Mouse (Mus musculus) embryonic facial prominence, embryonic 11.5 days (tissue): ENCODE measurements around the gene Taar7a. TPM values are rescaled to one million over a fixed set of nuclear protein-coding genes. Genes with fewer than 3 reads are reported as not detected.

Experiments used
- ATAC-seq: fragments of 200-750 bp; cut with Nextera tagmentation; replicated peaks from 2 replicates; pipeline ENCODE4 v1.8.0; 2017; ENCODE audit warnings: low read depth; ENCODE audit not compliant: insufficient number of reproducible peaks, low FRiP score, low TSS enrichment
- DNase-seq: peaks from one replicate; pipeline ENCODE4 v3.0.0-alpha.2; 2015; ENCODE audit warnings: low spot score
- H3K27ac ChIP-seq: fragments of 300-500 bp; sonication (generic); replicated peaks from 2 replicates; pipeline ENCODE4 v1.5.1; 2014; ENCODE audit warnings: mild to moderate bottlenecking, low read depth, low read length, control low read depth
- H3K27me3 ChIP-seq: fragments of 300-500 bp; sonication (generic); 2 replicates; pipeline ENCODE4 v1.6.1; 2014; ENCODE audit warnings: mild to moderate bottlenecking, low read length, moderate library complexity, mixed read lengths; ENCODE audit not compliant: control insufficient read depth, insufficient read depth
- H3K36me3 ChIP-seq: fragments of 300-500 bp; sonication (generic); replicated peaks from 2 replicates; pipeline ENCODE4 v1.6.1; 2014; ENCODE audit warnings: low read depth, mild to moderate bottlenecking, low read length, moderate library complexity, mixed read lengths; ENCODE audit not compliant: control insufficient read depth, insufficient read depth
- H3K4me1 ChIP-seq: fragments of 300-500 bp; sonication (generic); 2 replicates; pipeline ENCODE4 v1.6.1; 2014; ENCODE audit warnings: low read length, mixed read lengths; ENCODE audit not compliant: control insufficient read depth, insufficient read depth
- H3K4me2 ChIP-seq: fragments of 300-500 bp; sonication (generic); 2 replicates; pipeline ENCODE4 v1.6.1; 2014; ENCODE audit warnings: low read depth, mild to moderate bottlenecking, control low read depth, low read length, moderate library complexity
- H3K4me3 ChIP-seq: fragments of 300-500 bp; sonication (generic); 2 replicates; pipeline ENCODE4 v1.5.1; 2014; ENCODE audit warnings: low read depth, low read length, control low read depth
- H3K9ac ChIP-seq: fragments of 300-500 bp; sonication (generic); replicated peaks from 2 replicates; pipeline ENCODE4 v1.6.1; 2014; ENCODE audit warnings: mild to moderate bottlenecking, control low read depth, low read length
- H3K9me3 ChIP-seq: fragments of 300-500 bp; sonication (generic); replicated peaks from 2 replicates; pipeline ENCODE4 v1.6.1; 2016; ENCODE audit warnings: mild to moderate bottlenecking, low read length, inconsistent platforms, mixed read lengths; ENCODE audit not compliant: control insufficient read depth
- WGBS: fragments of 180-500 bp; shearing (Covaris S2); extraction: QIAGEN DNeasy Blood & Tissue Kit; methylation state at CpG from one replicate; pipeline ENCODE4 v1.1.7; 2014; 5-methylcytosine and 5-hydroxymethylcytosine counted together
- polyA plus RNA-seq: library from polyadenylated mRNA; unstranded; fragments of >200 nt; fragmentation: Nextera tagmentation; extraction: Ambion mirVana; gene quantifications from 2 replicates; pipeline ENCODE4 v1.2.1, GENCODE M21; 2014

Gene Taar7a
- polyA plus RNA-seq: not detected in 2 replicates

GRCm38 (mm10) chr10:23993381-23993780 lies at the start of gene Taar7a:
Gene Taar7a (minus strand): TSS chr10:23993481.
- ATAC-seq: no peak
- no peaks in the 10 kb centered on the region for H3K9me3 ChIP-seq
- H3K27me3 ChIP-seq: no peaks in the 10 kb centered on the region
- H3K36me3 ChIP-seq: no peaks in the 10 kb centered on the region
- H3K27ac ChIP-seq: no peak within 1 kb of the TSS
- 91% methylated on average over 3 of the region's 3 CpGs for WGBS
- DNase-seq: no peak
- no peak within 1 kb of the TSS for H3K4me2 ChIP-seq
- H3K4me3 ChIP-seq: no peak within 1 kb of the TSS
- no peak within 1 kb of the TSS for H3K9ac ChIP-seq
- no peaks in the 10 kb centered on the region for H3K4me1 ChIP-seq

GRCm38 (mm10) chr10:24040120-24040869 lies 47.0 kb upstream of the Taar7a start:
- H3K27ac ChIP-seq: no peak overlapping the region
- no peaks in the 10 kb centered on the region for H3K36me3 ChIP-seq
- H3K9me3 ChIP-seq: no peaks in the 10 kb centered on the region
- 81% methylated on average over 2 of the region's 2 CpGs for WGBS
- H3K4me3 ChIP-seq: no peak overlapping the region
- no peak for ATAC-seq
- no peak overlapping the region for H3K4me2 ChIP-seq
- H3K27me3 ChIP-seq: no peaks in the 10 kb centered on the region
- DNase-seq: no peak
- H3K4me1 ChIP-seq: no peaks in the 10 kb centered on the region
- H3K9ac ChIP-seq: no peak overlapping the region

DNA sequence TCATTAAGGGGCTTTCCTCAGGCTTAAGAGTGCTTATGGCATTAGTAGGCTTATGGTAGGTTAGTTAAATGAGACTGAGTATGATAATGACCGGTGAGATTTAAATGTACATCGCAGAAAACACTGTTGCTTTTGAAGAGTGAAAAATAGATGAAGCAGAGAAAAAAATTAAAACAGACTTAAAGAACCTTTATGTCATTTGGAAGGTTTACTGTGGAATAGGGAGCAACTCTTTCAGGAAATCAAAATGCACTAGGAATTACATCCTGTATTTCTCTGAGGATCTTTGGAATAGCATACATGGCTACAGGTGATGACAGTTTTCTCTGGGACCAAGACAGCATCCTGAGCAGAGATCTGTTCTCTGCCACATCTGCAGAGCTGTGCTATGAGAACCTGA lies 44.0 kb upstream of the Taar7a start, which contains the start of gene Taar7e:
Gene Taar7e, plus strand, starts transcription at position 301 of the 400 bp plus-strand sequence.
- DNase-seq (no peak), ATAC-seq (no peak)
- no peaks in the 10 kb centered on the region for H3K9me3 ChIP-seq
- 89% methylated on average over 2 of the region's 2 CpGs for WGBS
- no peak within 1 kb of the TSS for H3K9ac ChIP-seq
- H3K4me1 ChIP-seq: no peaks in the 10 kb centered on the region
- H3K4me3 ChIP-seq: no peak within 1 kb of the TSS
- no peak within 1 kb of the TSS for H3K4me2 ChIP-seq
- no peaks in the 10 kb centered on the region for H3K36me3 ChIP-seq
- no peaks in the 10 kb centered on the region for H3K27me3 ChIP-seq
- H3K27ac ChIP-seq: no peak within 1 kb of the TSS

DNA sequence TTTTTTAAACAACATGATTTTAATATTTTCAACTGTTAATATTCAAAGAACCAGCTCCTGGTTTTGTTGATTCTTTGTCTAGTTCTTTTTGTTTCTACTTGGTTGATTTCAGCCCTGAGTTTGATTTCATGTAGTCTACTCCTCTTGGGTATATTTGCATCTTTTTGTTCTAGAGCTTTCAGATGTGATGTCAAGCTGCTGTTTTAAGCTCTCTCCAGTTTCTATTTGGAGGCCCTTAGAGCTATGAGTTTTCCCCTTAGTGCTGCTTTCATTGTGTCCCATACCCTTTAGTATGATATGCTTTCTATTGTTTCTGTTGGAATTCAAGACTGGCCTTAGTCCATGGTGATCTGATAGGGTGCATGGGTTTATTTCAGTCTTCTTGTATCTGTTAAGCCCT lies 38.1 kb upstream of the Taar7a start:
- Histone ChIP-seq H3K9ac (no peak overlapping the region), H3K4me3 (no peak overlapping the region), H3K27me3 (no peaks in the 10 kb centered on the region), H3K9me3 (no peaks in the 10 kb centered on the region), H3K27ac (no peak overlapping the region), H3K36me3 (no peaks in the 10 kb centered on the region), H3K4me1 (no peaks in the 10 kb centered on the region), H3K4me2 (no peak overlapping the region)
- ATAC-seq (no peak), DNase-seq (no peak)

DNA sequence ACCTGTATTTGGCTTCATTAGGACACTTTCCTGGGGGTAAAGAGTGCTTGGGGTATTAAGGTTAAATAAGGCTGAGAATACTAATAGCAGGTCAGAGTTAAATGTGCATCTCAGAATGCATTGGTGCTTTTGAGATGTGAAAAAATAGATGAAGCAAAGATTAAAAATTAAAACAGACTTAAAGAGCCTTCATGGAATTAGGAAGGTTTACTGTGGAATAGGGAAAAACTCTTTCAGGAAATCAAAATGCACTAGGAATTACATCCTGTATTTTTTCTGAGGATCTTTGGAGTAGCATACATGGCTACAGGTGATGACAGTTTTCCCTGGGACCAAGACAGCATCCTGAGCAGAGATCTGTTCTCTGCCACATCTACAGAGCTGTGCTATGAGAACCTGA lies 33.6 kb upstream of the Taar7a start, which contains the start of gene Taar7d:
Gene Taar7d, plus strand, starts transcription at position 301 of the 400 bp plus-strand sequence.
- Histone ChIP-seq H3K4me3 (no peak within 1 kb of the TSS), H3K9ac (no peak within 1 kb of the TSS), H3K9me3 (no peaks in the 10 kb centered on the region), H3K4me1 (no peaks in the 10 kb centered on the region), H3K27ac (no peak within 1 kb of the TSS), H3K36me3 (no peaks in the 10 kb centered on the region), H3K4me2 (no peak within 1 kb of the TSS), H3K27me3 (no peaks in the 10 kb centered on the region)
- ATAC-seq (no peak), DNase-seq (no peak)

DNA sequence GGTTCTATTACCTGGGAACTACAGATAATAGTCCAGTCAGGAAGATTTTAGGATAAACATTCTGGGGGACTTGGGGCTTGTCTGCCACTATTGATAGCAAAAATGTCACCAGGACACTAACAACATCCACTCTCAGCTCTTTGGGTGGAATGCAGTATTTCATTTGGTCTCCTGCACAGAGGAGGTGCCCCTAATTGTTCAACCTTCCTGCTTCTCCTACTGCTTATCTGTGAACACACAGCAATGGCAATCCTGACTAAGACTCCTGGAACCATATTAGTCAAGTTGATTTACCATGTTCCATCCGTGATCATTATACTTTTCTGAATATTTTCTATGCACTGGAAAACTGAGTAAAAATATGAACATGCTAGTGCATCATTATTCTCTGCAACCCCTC lies 14.9 kb upstream of the Taar7a start:
- ATAC-seq: no peak
- 85% methylated on average over 1 of the region's 1 CpGs for WGBS
- Histone ChIP-seq H3K27ac (no peak overlapping the region), H3K9ac (no peak overlapping the region), H3K4me2 (no peak overlapping the region), H3K4me1 (no peaks in the 10 kb centered on the region), H3K36me3 (no peaks in the 10 kb centered on the region), H3K27me3 (no peaks in the 10 kb centered on the region), H3K9me3 (no peaks in the 10 kb centered on the region), H3K4me3 (no peak overlapping the region)
- DNase-seq: no peak

- ATAC-seq (no peak), DNase-seq (no peak)
- no peak overlapping the region for H3K27ac ChIP-seq
- no peak overlapping the region for H3K4me2 ChIP-seq
- no peak overlapping the region for H3K4me3 ChIP-seq
- H3K36me3 ChIP-seq: no peaks in the 10 kb centered on the region
- no peaks in the 10 kb centered on the region for H3K27me3 ChIP-seq
- no peaks in the 10 kb centered on the region for H3K9me3 ChIP-seq
- H3K9ac ChIP-seq: no peak overlapping the region
- H3K4me1 ChIP-seq: no peaks in the 10 kb centered on the region
- WGBS: 59% methylated on average over 2 of the region's 2 CpGs
These were observed 13.8 kb upstream of the Taar7a start for GRCm38 (mm10) chr10:24007034-24007433.

- H3K27me3 ChIP-seq: no peaks in the 10 kb centered on the region
- H3K36me3 ChIP-seq: no peaks in the 10 kb centered on the region
- WGBS: 88% methylated on average over 1 of the region's 1 CpGs
- no peaks in the 10 kb centered on the region for H3K4me1 ChIP-seq
- H3K4me2 ChIP-seq: no peak overlapping the region
- DNase-seq (no peak), ATAC-seq (no peak)
- no peak overlapping the region for H3K4me3 ChIP-seq
- no peak overlapping the region for H3K9ac ChIP-seq
- no peaks in the 10 kb centered on the region for H3K9me3 ChIP-seq
- H3K27ac ChIP-seq: no peak overlapping the region
These were observed 13.2 kb upstream of the Taar7a start for GRCm38 (mm10) chr10:24006442-24006841.
